Mouse (Mus musculus) heart, embryonic 10.5 days (tissue): ENCODE measurements at regions not wholly inside any gene's neighbourhood (a gene's known extent, or its start where the extent isn't known, plus 50 kb on each side); places are given as distances from the start of the nearest gene placed in this dataset.

Experiments used
- DNase-seq: peaks from one replicate; pipeline ENCODE4 v3.0.0-alpha.2; 2017; ENCODE audit warnings: low spot score
- H3K27ac ChIP-seq: fragments of 300-500 bp; sonication (generic); 2 replicates; pipeline ENCODE4 v1.5.1; 2016; ENCODE audit warnings: mild to moderate bottlenecking
- H3K27me3 ChIP-seq: fragments of 300-500 bp; sonication (generic); 2 replicates; pipeline ENCODE4 v1.6.1; 2016; ENCODE audit warnings: mild to moderate bottlenecking; ENCODE audit not compliant: poor library complexity, insufficient read depth, severe bottlenecking
- H3K36me3 ChIP-seq: fragments of 300-500 bp; sonication (generic); 2 replicates; pipeline ENCODE4 v1.6.1; 2016; ENCODE audit warnings: mild to moderate bottlenecking, moderate library complexity
- H3K4me1 ChIP-seq: fragments of 300-500 bp; sonication (generic); 2 replicates; pipeline ENCODE4 v1.6.1; 2016; ENCODE audit warnings: mild to moderate bottlenecking
- H3K4me3 ChIP-seq: fragments of 300-500 bp; sonication (generic); 2 replicates; pipeline ENCODE4 v1.5.1; 2016; ENCODE audit warnings: mild to moderate bottlenecking, moderate library complexity
- H3K9me3 ChIP-seq: fragments of 300-500 bp; sonication (generic); 2 replicates; pipeline ENCODE4 v1.6.1; 2016; ENCODE audit warnings: mild to moderate bottlenecking, moderate library complexity
- WGBS: fragments of 180-500 bp; shearing (Covaris S2); methylation state at CpG from one replicate; pipeline ENCODE4 v1.1.7; 2016; 5-methylcytosine and 5-hydroxymethylcytosine counted together

- H3K4me3 ChIP-seq = no peak overlapping the region
- DNase-seq = no peak
These were observed 281.6 kb upstream of the Irx2 start for GRCm38 (mm10) chr13:72346944-72347586.

DNA sequence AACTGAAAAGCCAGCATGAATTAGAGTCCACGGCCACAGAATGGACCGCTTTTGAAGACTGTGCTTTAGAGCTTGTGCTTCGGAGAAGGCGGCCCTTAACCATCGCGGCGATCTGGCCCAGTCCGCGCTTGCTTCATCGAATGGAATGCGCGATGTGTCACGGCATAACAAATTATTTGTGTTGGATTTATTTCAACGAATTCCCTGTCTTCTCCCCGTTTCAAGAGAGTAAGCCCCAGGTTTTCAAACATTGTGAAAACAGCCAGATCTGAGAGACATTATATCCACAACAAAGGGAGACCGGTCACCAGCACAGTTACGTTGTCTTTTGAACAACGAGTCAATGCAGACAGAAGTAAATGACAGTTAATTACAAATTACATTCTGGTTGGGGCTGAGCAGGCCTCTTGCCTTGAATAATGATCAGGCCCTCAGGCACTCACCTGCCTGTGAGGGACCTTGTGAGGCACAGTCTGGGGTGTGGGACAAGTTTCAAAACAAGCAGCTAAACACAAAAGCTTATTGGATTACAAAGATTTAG is 275.9 kb upstream of the Irx2 start:
- WGBS = 73% methylated on average over 18 of the region's 18 CpGs
- H3K4me3 ChIP-seq = no peak overlapping the region
- H3K27me3 ChIP-seq = peaks cover 5% of the 10 kb centered on the region; the same call in 1 of the 2 replicates
- H3K9me3 ChIP-seq = no peaks in the 10 kb centered on the region
- H3K27ac ChIP-seq = no peak overlapping the region
- H3K36me3 ChIP-seq = no peaks in the 10 kb centered on the region
- no peaks in the 10 kb centered on the region for H3K4me1 ChIP-seq
- no peak for DNase-seq

More at GRCm38 (mm10) chr13:72346944-72347586, 281.6 kb upstream of the Irx2 start:
- Histone ChIP-seq H3K36me3 (no peaks in the 10 kb centered on the region), H3K9me3 (no peaks in the 10 kb centered on the region), H3K4me1 (no peaks in the 10 kb centered on the region), H3K27me3 (peaks cover 8% of the 10 kb centered on the region; the same call in 1 of the 2 replicates), H3K27ac (no peak overlapping the region)
- 82% methylated on average over 14 of the region's 14 CpGs for WGBS

DNA sequence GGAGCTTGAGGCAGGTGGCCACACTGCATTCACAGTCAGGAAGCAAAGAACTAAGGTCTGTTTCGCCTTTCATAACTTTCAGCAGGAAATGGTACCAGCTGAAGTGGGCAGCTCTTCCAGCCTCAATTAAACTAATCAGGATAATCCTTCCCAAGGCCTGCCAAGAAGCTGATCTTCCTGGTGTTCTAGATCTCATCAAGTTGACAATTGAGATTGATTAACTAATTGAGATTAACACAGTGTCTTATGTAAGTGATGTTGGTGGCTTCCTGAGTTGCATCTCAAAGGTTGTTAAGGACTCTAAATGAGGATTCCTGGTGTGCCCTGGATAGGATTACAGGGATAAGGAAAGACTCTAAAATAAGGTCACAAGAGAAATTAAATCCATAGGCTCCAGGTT is 273.3 kb upstream of the Irx2 start:
- H3K9me3 ChIP-seq = no peaks in the 10 kb centered on the region
- H3K4me1 ChIP-seq = no peaks in the 10 kb centered on the region
- H3K36me3 ChIP-seq = no peaks in the 10 kb centered on the region
- peaks cover 15% of the 10 kb centered on the region for H3K27me3 ChIP-seq
- 82% methylated on average over 1 of the region's 1 CpGs for WGBS
- no peak overlapping the region for H3K4me3 ChIP-seq
- DNase-seq = no peak
- no peak overlapping the region for H3K27ac ChIP-seq

- Histone ChIP-seq H3K4me1 (no peaks in the 10 kb centered on the region), H3K36me3 (no peaks in the 10 kb centered on the region), H3K9me3 (no peaks in the 10 kb centered on the region), H3K27me3 (peaks cover 15% of the 10 kb centered on the region), H3K27ac (no peak overlapping the region), H3K4me3 (no peak overlapping the region)
- WGBS = 78% methylated on average over 3 of the region's 3 CpGs
- no peak for DNase-seq
These were observed 272.8 kb upstream of the Irx2 start for GRCm38 (mm10) chr13:72355821-72356220.

GRCm38 (mm10) chr13:72358243-72358904 is 270.2 kb upstream of the Irx2 start:
- H3K27me3 ChIP-seq = peaks cover 37% of the 10 kb centered on the region
- no peak for DNase-seq
- H3K4me1 ChIP-seq = peaks cover 13% of the 10 kb centered on the region
- no peak overlapping the region for H3K27ac ChIP-seq
- 37% methylated on average over 8 of the region's 8 CpGs for WGBS
- H3K36me3 ChIP-seq = no peaks in the 10 kb centered on the region
- no peak overlapping the region for H3K4me3 ChIP-seq
- H3K9me3 ChIP-seq = no peaks in the 10 kb centered on the region

GRCm38 (mm10) chr13:72365534-72366271 is 262.9 kb upstream of the Irx2 start:
- peak overlapping the region; percentile 33 for H3K4me3 ChIP-seq
- peaks cover 53% of the 10 kb centered on the region for H3K4me1 ChIP-seq
- peak overlapping the region; percentile 63 for H3K27ac ChIP-seq
- no peak for DNase-seq
- no peaks in the 10 kb centered on the region for H3K36me3 ChIP-seq
- H3K27me3 ChIP-seq = peaks cover 92% of the 10 kb centered on the region
- no peaks in the 10 kb centered on the region for H3K9me3 ChIP-seq
- WGBS = 13% methylated on average over 24 of the region's 24 CpGs

- H3K9me3 ChIP-seq = no peaks in the 10 kb centered on the region
- peak overlapping the region; percentile 63 for H3K27ac ChIP-seq
- whole genome bisulfite sequencing = 29% methylated on average over 11 of the region's 11 CpGs
- no peak for DNase-seq
- peaks cover 90% of the 10 kb centered on the region for H3K27me3 ChIP-seq
- H3K4me1 ChIP-seq = peaks cover 59% of the 10 kb centered on the region
- H3K4me3 ChIP-seq = peak overlapping the region; percentile 33
- H3K36me3 ChIP-seq = no peaks in the 10 kb centered on the region
These were observed 262.3 kb upstream of the Irx2 start for GRCm38 (mm10) chr13:72366281-72366680.

DNA sequence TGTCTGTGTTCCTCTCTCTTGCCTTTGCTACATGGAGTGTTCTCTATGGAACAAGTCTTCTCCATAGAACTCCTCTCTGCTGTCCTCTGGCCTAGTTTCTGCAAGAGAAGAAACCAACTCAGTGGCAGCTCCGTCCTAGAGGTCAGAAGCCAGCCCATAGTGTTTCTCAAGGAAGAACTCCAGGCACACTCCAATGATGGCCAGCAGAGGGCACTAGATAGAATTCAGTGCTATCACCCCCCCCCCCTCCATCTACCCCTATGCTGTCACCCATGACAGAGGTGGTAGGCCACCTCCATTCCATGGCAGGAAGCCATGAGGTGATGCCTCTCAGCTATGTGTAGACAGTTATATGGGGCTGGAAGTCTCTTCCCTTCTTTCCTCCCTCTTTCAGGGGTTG is 258.5 kb upstream of the Irx2 start:
- Histone ChIP-seq H3K4me3 (no peak overlapping the region), H3K9me3 (no peaks in the 10 kb centered on the region), H3K36me3 (no peaks in the 10 kb centered on the region), H3K27me3 (peaks cover 78% of the 10 kb centered on the region), H3K4me1 (peaks cover 40% of the 10 kb centered on the region), H3K27ac (peak overlapping the region; percentile 47; the same call in 1 of the 2 replicates)
- no peak for DNase-seq
- 85% methylated on average over 1 of the region's 1 CpGs for WGBS

GRCm38 (mm10) chr13:72370997-72371396 is 257.6 kb upstream of the Irx2 start:
- Histone ChIP-seq H3K4me1 (peaks cover 31% of the 10 kb centered on the region), H3K36me3 (no peaks in the 10 kb centered on the region), H3K27ac (0 out of 2 replicates have a peak overlapping the region, but pooled peaks have one; percentile 18), H3K4me3 (0 out of 2 replicates have a peak overlapping the region, but pooled peaks have one; percentile 4), H3K27me3 (peaks cover 78% of the 10 kb centered on the region), H3K9me3 (no peaks in the 10 kb centered on the region)
- DNase-seq = peak; percentile 88
- WGBS = 5% methylated on average over 5 of the region's 5 CpGs

GRCm38 (mm10) chr13:72393366-72393765 is 235.3 kb upstream of the Irx2 start:
- H3K4me3 ChIP-seq = no peak overlapping the region
- no peaks in the 10 kb centered on the region for H3K36me3 ChIP-seq
- WGBS = 91% methylated on average over 2 of the region's 2 CpGs
- no peak overlapping the region for H3K27ac ChIP-seq
- H3K9me3 ChIP-seq = no peaks in the 10 kb centered on the region
- no peaks in the 10 kb centered on the region for H3K4me1 ChIP-seq
- DNase-seq = no peak
- H3K27me3 ChIP-seq = 0 out of 2 replicates have a peak, but pooled peaks cover 5% of the 10 kb centered on the region

DNA sequence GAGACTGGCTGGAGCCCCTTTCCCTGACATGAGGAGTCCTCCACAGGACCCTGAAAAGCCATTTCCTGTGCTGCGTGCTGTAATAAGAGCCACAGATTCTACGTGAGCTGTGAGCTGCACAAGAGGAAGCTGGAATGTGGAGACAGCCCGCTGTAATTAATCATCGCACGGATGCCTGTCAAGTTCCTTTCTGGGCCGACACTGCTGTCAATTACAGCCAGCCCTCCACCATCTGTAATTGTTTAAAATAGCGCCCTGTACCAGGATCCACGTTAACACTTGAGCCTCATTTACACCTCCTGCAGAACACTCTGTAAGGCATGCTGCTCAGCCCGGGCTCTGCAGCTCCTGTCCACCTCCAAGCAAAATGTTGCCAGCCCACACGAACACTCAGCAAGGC is 227.9 kb upstream of the Irx2 start:
- H3K4me1 ChIP-seq = peaks cover 12% of the 10 kb centered on the region
- no peaks in the 10 kb centered on the region for H3K9me3 ChIP-seq
- H3K27me3 ChIP-seq = peaks cover 14% of the 10 kb centered on the region; the same call in 1 of the 2 replicates
- no peaks in the 10 kb centered on the region for H3K36me3 ChIP-seq
- H3K4me3 ChIP-seq = peak overlapping the region; percentile 18; the same call in 1 of the 2 replicates
- DNase-seq = peak; percentile 75
- H3K27ac ChIP-seq = peak overlapping the region; percentile 48; the same call in 1 of the 2 replicates
- WGBS = 9% methylated on average over 10 of the region's 10 CpGs

- DNase-seq = no peak
- no peaks in the 10 kb centered on the region for H3K4me1 ChIP-seq
- H3K27me3 ChIP-seq = peaks cover 18% of the 10 kb centered on the region
- no peaks in the 10 kb centered on the region for H3K9me3 ChIP-seq
- no peak overlapping the region for H3K27ac ChIP-seq
- WGBS = 75% methylated on average over 11 of the region's 11 CpGs
- no peak overlapping the region for H3K4me3 ChIP-seq
- H3K36me3 ChIP-seq = no peaks in the 10 kb centered on the region
These were observed 219.2 kb upstream of the Irx2 start for GRCm38 (mm10) chr13:72409238-72409965.
